Mouse (Mus musculus): ENCODE results near the gene H2afv. TPM values are rescaled to one million over a fixed set of nuclear protein-coding genes. Genes with fewer than 3 reads are reported as not detected.

The H2afv gene
- total RNA-seq, 1 experiment = 192 TPM

GRCm38 (mm10) chr11:6418751-6419150 lies 25.5 kb downstream of the H2afv start:
- Histone ChIP-seq H3K4me3 (ENCODE audit: insufficient read depth in 1 of 2, low read depth in 1 of 2, low read length in 2 of 2, poor library complexity in 1 of 2, severe bottlenecking in 1 of 2) (peak overlapping the region in 1 of 2 experiments; percentile 96; a peak in 2 of 4 replicates), H3K27ac (ENCODE audit: insufficient read depth, low read depth, low read length, poor library complexity, severe bottlenecking) (no peak overlapping the region), H3K9ac (ENCODE audit: insufficient read depth, low read depth, low read length, poor library complexity, severe bottlenecking) (peak overlapping the region; percentile 12; the same call in 1 of the 2 replicates), H3K4me1 (ENCODE audit: control insufficient read depth in 2 of 2, insufficient read depth in 2 of 2, low read length in 2 of 2, poor library complexity in 1 of 2) (peaks cover 0 to 6% of the 10 kb centered on the region in 2 experiments; a peak in 2 of 4 replicates), H3K36me3 (ENCODE audit: control insufficient read depth, insufficient read depth, low read length, poor library complexity, severe bottlenecking) (peaks cover 27% of the 10 kb centered on the region), H3K9me3 (ENCODE audit: control insufficient read depth, insufficient read depth, low read depth, low read length) (no peaks in the 10 kb centered on the region)
- in situ Hi-C loops (cut with MboI; ENCODE audit: low sequenced_read_pairs in 2 of 2, unreplicated experiment in 2 of 2) = no loop called here
- no peak for DNase-seq (ENCODE audit: low read depth, low spot score)
- TF ChIP-seq HCFC1 (IDR thresholded peaks at IDR 0.05; ENCODE audit: borderline replicate concordance, insufficient read depth, low read length) (no peak), ZNF384 (IDR thresholded peaks at IDR 0.05; ENCODE audit: low read depth, low read length) (no peak), MAFK (IDR thresholded peaks at IDR 0.05; ENCODE audit: insufficient read depth, low read depth, low read length) (no peak), ZC3H11A (IDR thresholded peaks at IDR 0.05; ENCODE audit: borderline replicate concordance, low read depth, low read length) (no peak), CHD2 (IDR thresholded peaks at IDR 0.05; ENCODE audit: low read depth, low read length) (no peak)

- peaks cover 27% of the 10 kb centered on the region for H3K36me3 ChIP-seq (ENCODE audit: control insufficient read depth, insufficient read depth, low read length, poor library complexity, severe bottlenecking)
- H3K9me3 ChIP-seq (ENCODE audit: control insufficient read depth, insufficient read depth, low read depth, low read length) = no peaks in the 10 kb centered on the region
- no peak overlapping the region for H3K27ac ChIP-seq (ENCODE audit: insufficient read depth, low read depth, low read length, poor library complexity, severe bottlenecking)
- peak overlapping the region; percentile 86 to 96 for H3K4me3 ChIP-seq (ENCODE audit: insufficient read depth in 1 of 2, low read depth in 1 of 2, low read length in 2 of 2, poor library complexity in 1 of 2, severe bottlenecking in 1 of 2)
- H3K4me1 ChIP-seq (ENCODE audit: control insufficient read depth in 2 of 2, insufficient read depth in 2 of 2, low read length in 2 of 2, poor library complexity in 1 of 2) = peaks cover 0 to 8% of the 10 kb centered on the region in 2 experiments; a peak in 2 of 4 replicates
- TF ChIP-seq HCFC1 (IDR thresholded peaks at IDR 0.05; ENCODE audit: borderline replicate concordance, insufficient read depth, low read length) (no peak), CHD2 (IDR thresholded peaks at IDR 0.05; ENCODE audit: low read depth, low read length) (no peak), MAFK (IDR thresholded peaks at IDR 0.05; ENCODE audit: insufficient read depth, low read depth, low read length) (no peak), ZC3H11A (IDR thresholded peaks at IDR 0.05; ENCODE audit: borderline replicate concordance, low read depth, low read length) (no peak), ZNF384 (IDR thresholded peaks at IDR 0.05; ENCODE audit: low read depth, low read length) (no peak)
- no peak overlapping the region; the same call in 1 of the 2 replicates for H3K9ac ChIP-seq (ENCODE audit: insufficient read depth, low read depth, low read length, poor library complexity, severe bottlenecking)
- in situ Hi-C loops (cut with MboI; ENCODE audit: low sequenced_read_pairs in 2 of 2, unreplicated experiment in 2 of 2) = no loop called here
- no peak for DNase-seq (ENCODE audit: low read depth, low spot score)
These were observed 26.8 kb downstream of the H2afv start for GRCm38 (mm10) chr11:6417490-6417889.

GRCm38 (mm10) chr11:6417069-6417468 lies 27.2 kb downstream of the H2afv start:
- Histone ChIP-seq H3K4me3 (ENCODE audit: insufficient read depth in 1 of 2, low read depth in 1 of 2, low read length in 2 of 2, poor library complexity in 1 of 2, severe bottlenecking in 1 of 2) (peak overlapping the region; percentile 86 to 96), H3K9ac (ENCODE audit: insufficient read depth, low read depth, low read length, poor library complexity, severe bottlenecking) (peak overlapping the region; percentile 97), H3K27ac (ENCODE audit: insufficient read depth, low read depth, low read length, poor library complexity, severe bottlenecking) (no peak overlapping the region), H3K4me1 (ENCODE audit: control insufficient read depth in 2 of 2, insufficient read depth in 2 of 2, low read length in 2 of 2, poor library complexity in 1 of 2) (peaks cover 0 to 10% of the 10 kb centered on the region in 2 experiments; a peak in 2 of 4 replicates), H3K36me3 (ENCODE audit: control insufficient read depth, insufficient read depth, low read length, poor library complexity, severe bottlenecking) (peaks cover 27% of the 10 kb centered on the region), H3K9me3 (ENCODE audit: control insufficient read depth, insufficient read depth, low read depth, low read length) (no peaks in the 10 kb centered on the region)
- DNase-seq (ENCODE audit: low read depth, low spot score) = no peak
- in situ Hi-C loops (cut with MboI; ENCODE audit: low sequenced_read_pairs in 2 of 2, unreplicated experiment in 2 of 2) = no loop called here
- TF ChIP-seq ZNF384 (IDR thresholded peaks at IDR 0.05; ENCODE audit: low read depth, low read length) (no peak), HCFC1 (IDR thresholded peaks at IDR 0.05; ENCODE audit: borderline replicate concordance, insufficient read depth, low read length) (no peak), MAFK (IDR thresholded peaks at IDR 0.05; ENCODE audit: insufficient read depth, low read depth, low read length) (no peak), ZC3H11A (IDR thresholded peaks at IDR 0.05; ENCODE audit: borderline replicate concordance, low read depth, low read length) (no peak), CHD2 (IDR thresholded peaks at IDR 0.05; ENCODE audit: low read depth, low read length) (0 out of 2 replicates have a peak, but pooled peaks have one; percentile 16)

DNA sequence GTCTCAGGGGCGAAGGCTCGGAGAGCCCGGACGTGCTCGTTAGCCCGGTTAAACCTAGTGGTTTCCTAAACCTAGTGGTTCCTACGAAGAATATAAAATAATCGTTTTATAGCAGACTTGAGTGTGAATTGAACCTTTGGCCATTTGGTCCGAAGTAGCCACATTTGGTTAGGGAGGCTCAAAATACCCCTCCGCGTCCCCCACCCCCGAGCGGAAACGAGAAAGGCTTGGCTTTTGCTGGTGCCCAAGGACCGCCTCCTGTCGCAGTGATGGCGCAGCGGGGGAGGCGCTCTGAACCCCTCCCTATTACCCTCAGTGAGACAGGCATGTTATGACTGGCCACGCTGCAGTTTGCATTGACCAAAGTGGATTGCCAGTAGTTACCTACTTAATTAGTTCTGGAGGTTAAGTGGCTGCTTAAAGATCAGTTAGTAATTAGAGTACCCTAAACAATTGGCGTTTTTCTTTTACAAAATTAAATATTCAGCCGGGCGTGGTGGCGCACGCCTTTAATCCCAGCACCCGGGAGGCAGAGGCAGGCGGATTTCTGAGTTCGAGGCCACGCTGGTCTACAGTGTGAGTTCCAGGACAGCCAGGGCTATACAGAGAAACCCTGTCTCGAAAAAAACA lies 27.7 kb downstream of the H2afv start:
- Histone ChIP-seq H3K27ac (ENCODE audit: insufficient read depth, low read depth, low read length, poor library complexity, severe bottlenecking) (peak overlapping the region; percentile 97), H3K4me3 (ENCODE audit: insufficient read depth in 1 of 2, low read depth in 1 of 2, low read length in 2 of 2, poor library complexity in 1 of 2, severe bottlenecking in 1 of 2) (peak overlapping the region; percentile 86 to 96), H3K4me1 (ENCODE audit: control insufficient read depth in 2 of 2, insufficient read depth in 2 of 2, low read length in 2 of 2, poor library complexity in 1 of 2) (peaks cover 0 to 12% of the 10 kb centered on the region in 2 experiments; a peak in 2 of 4 replicates), H3K36me3 (ENCODE audit: control insufficient read depth, insufficient read depth, low read length, poor library complexity, severe bottlenecking) (peaks cover 27% of the 10 kb centered on the region), H3K9ac (ENCODE audit: insufficient read depth, low read depth, low read length, poor library complexity, severe bottlenecking) (peak overlapping the region; percentile 97), H3K9me3 (ENCODE audit: control insufficient read depth, insufficient read depth, low read depth, low read length) (no peaks in the 10 kb centered on the region)
- in situ Hi-C loops (cut with MboI; ENCODE audit: low sequenced_read_pairs in 2 of 2, unreplicated experiment in 2 of 2) = no loop called here
- TF ChIP-seq MAFK (IDR thresholded peaks at IDR 0.05; ENCODE audit: insufficient read depth, low read depth, low read length) = no peak
- TF ChIP-seq ZC3H11A (IDR thresholded peaks at IDR 0.05; ENCODE audit: borderline replicate concordance, low read depth, low read length) = no peak
- TF ChIP-seq CHD2 (IDR thresholded peaks at IDR 0.05; ENCODE audit: low read depth, low read length) = no peak
- no peak for TF ChIP-seq HCFC1 (IDR thresholded peaks at IDR 0.05; ENCODE audit: borderline replicate concordance, insufficient read depth, low read length)
- DNase-seq (ENCODE audit: low read depth, low spot score) = no peak
